Comparison of ENCODE assay signal across 14 mouse cellular contexts in genomic region chr13:104611296-104611695, GRCm38 (mm10).
DNase-seq lines count a peak whose midpoint lies in the region; ATAC-seq and TF ChIP-seq lines count a peak whose summit lies in the region.
"Had no signal": no experiment of that assay in that cellular context is flagged by ENCODE, and none has a peak within 500 bp of the region (broad histone marks: within the 10 kb centered on the region; RNA-seq: fewer than 3 reads in every experiment).

No protein-coding gene starts in this region.

- peak; percentile 68 for ATAC-seq in megakaryocyte, adult 5-6 weeks (ENCODE audit: poor library complexity, severe bottlenecking)

- 91% methylated on average over 4 of the region's 4 CpGs for WGBS in liver, adult 2 months
- 53% methylated on average over 4 of the region's 4 CpGs for WGBS in bone marrow, adult 2 months

- H3K4me3 ChIP-seq in gastrocnemius, adult 2 months: no peak overlapping the region
- no peak overlapping the region for H3K4me3 ChIP-seq in liver, adult 2 months (ENCODE audit: insufficient read depth, low read depth, low read length)
- H3K4me3 ChIP-seq in bone marrow, adult 2 months (replicated peaks; ENCODE audit: control insufficient read depth, low read depth, low read length): no peak overlapping the region
- H3K4me3 ChIP-seq: forebrain, embryonic 10.5 days; hindbrain, embryonic 10.5 days; left cerebral cortex, adult 2 months; limb, embryonic 13.5 days had no signal

- H3K27me3 ChIP-seq in liver, adult 2 months (ENCODE audit: control insufficient read depth, insufficient read depth, low read length): no peaks in the 10 kb centered on the region
- H3K27me3 ChIP-seq: limb, embryonic 13.5 days had no signal

- no peak for TF ChIP-seq CTCF in gastrocnemius, adult 2 months (IDR thresholded peaks at IDR 0.05)
- no peak for TF ChIP-seq CTCF in liver, adult 2 months (IDR thresholded peaks at IDR 0.05; ENCODE audit: low read depth, low read length)
- no peak for TF ChIP-seq CTCF in bone marrow, adult 2 months (IDR thresholded peaks at IDR 0.05; ENCODE audit: control insufficient read depth, insufficient read depth, low read length)

- TF ChIP-seq POLR2A in liver, adult 2 months (IDR thresholded peaks at IDR 0.05; ENCODE audit: extremely low read depth, insufficient read depth, low read length): no peak
- TF ChIP-seq POLR2A in bone marrow, adult 2 months (IDR thresholded peaks at IDR 0.05; ENCODE audit: borderline replicate concordance, control insufficient read depth, low read depth, low read length): no peak

- H3K27ac ChIP-seq in gastrocnemius, adult 2 months: peak overlapping the region; percentile 72; the same call in 1 of the 2 replicates
- H3K27ac ChIP-seq in liver, adult 2 months (replicated peaks; ENCODE audit: insufficient read depth, low read depth, low read length): no peak overlapping the region
- peak overlapping the region; percentile 75 for H3K27ac ChIP-seq in bone marrow, adult 2 months (ENCODE audit: control insufficient read depth, insufficient read depth, low read depth, low read length, poor library complexity)
- H3K27ac ChIP-seq: forebrain, embryonic 10.5 days; hindbrain, embryonic 10.5 days; limb, embryonic 13.5 days had no signal

- H3K36me3 ChIP-seq in liver, adult 2 months (ENCODE audit: control insufficient read depth, insufficient read depth, low read length): no peaks in the 10 kb centered on the region
- H3K36me3 ChIP-seq: forebrain, embryonic 10.5 days; hindbrain, embryonic 10.5 days; limb, embryonic 13.5 days had no signal

- peaks cover 3% of the 10 kb centered on the region for H3K4me1 ChIP-seq in liver, adult 2 months (ENCODE audit: control insufficient read depth, insufficient read depth, low read length)
- H3K4me1 ChIP-seq in bone marrow, adult 2 months (ENCODE audit: control insufficient read depth, insufficient read depth, low read length): peaks cover 1% of the 10 kb centered on the region; the same call in 1 of the 2 replicates

- DNase-seq in gastrocnemius, adult 2 months: no peak
- DNase-seq in gastrocnemius, postnatal 14 days: no peak
- DNase-seq in liver, adult 2 months (ENCODE audit: extremely low read depth, low read depth, low spot score): peak; percentile 5
- no peak for DNase-seq in liver
- DNase-seq in thymus, postnatal 0 days (ENCODE audit: low spot score): no peak
- DNase-seq in cerebellum, adult 8-10 months: no peak
- DNase-seq: cerebellum, adult 9-11 months; thymus, adult 2 months had no signal

- H3K9ac ChIP-seq in liver, adult 2 months (ENCODE audit: low read depth, low read length): no peak overlapping the region
- H3K9ac ChIP-seq: limb, embryonic 13.5 days had no signal

- no peaks in the 10 kb centered on the region for H3K79me2 ChIP-seq in liver, adult 2 months (ENCODE audit: control insufficient read depth, insufficient read depth, low read length)

- intact Hi-C loops in gastrocnemius, adult 2 months (cut with DNase I): no loop called here
- intact Hi-C loops in gastrocnemius, postnatal 14 days (cut with DNase I; ENCODE audit: low total_unique reads): no loop called here
